In genomic region chr13:43113141-43113540, GRCm38 (mm10) we compare ENCODE assay signal across 25 mouse cellular contexts.
"Had no signal": no experiment of that assay in that cellular context is flagged by ENCODE, and none has a peak within 500 bp of the region (broad histone marks: within the 10 kb centered on the region; RNA-seq: fewer than 3 reads in every experiment).

No protein-coding gene starts in this region.

- H3K9me3 ChIP-seq: heart, embryonic 15.5 days; hindbrain, embryonic 13.5 days; hindbrain, embryonic 15.5 days; kidney, embryonic 15.5 days; limb, embryonic 15.5 days; liver, embryonic 12.5 days had no signal

- H3K4me3 ChIP-seq: heart, adult 2 months; heart, embryonic 13.5 days; heart, embryonic 15.5 days; hindbrain, embryonic 13.5 days; hindbrain, embryonic 15.5 days; kidney, embryonic 15.5 days; limb, embryonic 13.5 days; limb, embryonic 15.5 days; liver, embryonic 12.5 days had no signal

- H3K27me3 ChIP-seq: heart, embryonic 13.5 days; heart, embryonic 15.5 days; hindbrain, embryonic 13.5 days; hindbrain, embryonic 15.5 days; kidney, embryonic 15.5 days; limb, embryonic 13.5 days; limb, embryonic 15.5 days; liver, embryonic 12.5 days had no signal

- H3K36me3 ChIP-seq: heart, embryonic 13.5 days; heart, embryonic 15.5 days; hindbrain, embryonic 15.5 days; kidney, embryonic 15.5 days; limb, embryonic 13.5 days; limb, embryonic 15.5 days; liver, embryonic 12.5 days had no signal

- H3K4me1 ChIP-seq: limb, embryonic 13.5 days; limb, embryonic 15.5 days; liver, embryonic 12.5 days had no signal

- DNase-seq: gastrocnemius, postnatal 14 days; gastrocnemius, postnatal 36 days; heart, adult 11 months; heart, adult 2 months; heart, postnatal 14 days; heart, postnatal 36 days; kidney, adult 11 months; kidney, adult 2 months; kidney, adult 9 months; kidney, postnatal 14 days; kidney, postnatal 36 days; layer of hippocampus, postnatal 36 days; left cerebral cortex, postnatal 4 days had no signal

- ATAC-seq: intestine, embryonic 16.5 days; liver, embryonic 12.5 days had no signal

- H3K27ac ChIP-seq: heart, adult 2 months; heart, embryonic 13.5 days; heart, embryonic 15.5 days; hindbrain, embryonic 13.5 days; hindbrain, embryonic 15.5 days; kidney, embryonic 15.5 days; kidney, postnatal 0 days; limb, embryonic 13.5 days; limb, embryonic 15.5 days; liver, embryonic 12.5 days; liver, embryonic 14.5 days had no signal

- H3K4me2 ChIP-seq: heart, embryonic 11.5 days; heart, embryonic 13.5 days; heart, embryonic 15.5 days; hindbrain, embryonic 13.5 days; hindbrain, embryonic 15.5 days; kidney, embryonic 15.5 days; limb, embryonic 13.5 days; limb, embryonic 15.5 days; liver, embryonic 12.5 days had no signal

- H3K9ac ChIP-seq: heart, embryonic 13.5 days; heart, embryonic 15.5 days; hindbrain, embryonic 13.5 days; hindbrain, embryonic 15.5 days; kidney, embryonic 15.5 days; limb, embryonic 13.5 days; limb, embryonic 15.5 days; liver, embryonic 12.5 days; liver, embryonic 14.5 days had no signal
